Mouse (Mus musculus) thymus, adult 2 months (tissue): ENCODE data around the gene Hand1.

ENCODE experiments used
- CTCF ChIP-seq: fragments of 200-500 bp; IDR thresholded peaks from 2 replicates; pipeline ENCODE4 v1.5.1; 2012; ENCODE audit warnings: mild to moderate bottlenecking, control low read depth, low read length, moderate library complexity, borderline replicate concordance; ENCODE audit not compliant: control insufficient read depth, poor library complexity, insufficient read depth; ENCODE audit errors: extremely low read depth
- POLR2A ChIP-seq: fragments of 200-500 bp; IDR thresholded peaks from 2 replicates; pipeline ENCODE4 v1.6.1; 2012; ENCODE audit warnings: mild to moderate bottlenecking, low read length, control low read depth, moderate library complexity; ENCODE audit not compliant: control insufficient read depth, poor library complexity, insufficient read depth; ENCODE audit errors: extremely low read depth

DNA sequence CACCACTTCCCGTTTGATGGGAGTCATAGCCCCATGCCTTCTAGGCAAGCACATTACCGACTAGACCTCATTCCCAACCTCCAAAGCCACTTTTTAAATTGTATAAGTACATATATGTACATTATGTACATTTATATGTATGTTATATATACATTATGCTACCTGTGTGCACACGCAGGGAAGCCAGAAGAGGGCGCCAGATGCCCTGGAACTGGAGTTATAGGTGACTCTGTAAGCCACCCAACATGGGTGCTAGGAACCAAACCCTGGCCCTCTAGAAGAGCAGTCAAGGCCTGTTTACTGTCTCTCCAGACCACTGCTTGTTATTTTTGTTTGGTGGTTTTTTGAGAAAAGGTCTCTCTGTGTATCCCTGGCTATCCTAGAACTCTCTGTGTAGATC, 14.4 kb downstream of the Hand1 start:
- TF ChIP-seq POLR2A (no peak), CTCF (no peak)
